Mouse (Mus musculus): ENCODE results near the gene Tmem86b.
A peak's percentile ranks its signal among the peaks of the same experiment; 100 is the strongest.
"Not testable (repeated sequence)": the region's sequence is repeated elsewhere in the genome, so short reads cannot be mapped to it uniquely, and the experiment has no call there.

The Tmem86b gene

GRCm38 (mm10) chr7:4647291-4647690 is 16.1 kb upstream of the Tmem86b start:
- no peak for DNase-seq

GRCm38 (mm10) chr7:4646806-4647205 is 15.6 kb upstream of the Tmem86b start:
- DNase-seq = no peak

- no peak for DNase-seq
These were observed 12.0 kb upstream of the Tmem86b start for GRCm38 (mm10) chr7:4643225-4643624.

GRCm38 (mm10) chr7:4641956-4642355 is 10.7 kb upstream of the Tmem86b start:
- no peak for DNase-seq

GRCm38 (mm10) chr7:4641155-4641554 is 9.9 kb upstream of the Tmem86b start:
- DNase-seq = no peak

DNA sequence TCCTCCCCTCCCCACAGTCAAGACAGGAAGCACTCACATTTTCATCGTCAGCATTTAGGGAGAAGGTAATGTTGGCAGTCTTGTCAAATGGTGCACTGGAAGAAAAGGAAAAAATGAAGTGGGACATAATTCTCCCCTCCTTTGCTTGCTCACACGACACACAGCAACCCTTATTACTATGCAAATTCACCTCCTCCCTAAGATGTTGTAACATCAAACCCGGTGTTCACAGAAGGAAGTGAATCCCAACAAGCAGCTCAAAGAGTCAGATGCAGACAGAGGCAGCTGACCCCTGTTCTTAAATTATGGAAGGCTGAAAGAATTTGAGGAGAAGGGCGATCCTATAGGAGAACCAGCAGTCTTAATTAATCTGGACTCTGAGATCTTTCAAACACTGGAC is 5.0 kb upstream of the Tmem86b start:
- DNase-seq = no peak

GRCm38 (mm10) chr7:4630198-4630597 is 1.0 kb downstream of the Tmem86b start:
- peak; percentile 45 for DNase-seq

GRCm38 (mm10) chr7:4629586-4629985 is 1.6 kb downstream of the Tmem86b start:
- no peak for DNase-seq

GRCm38 (mm10) chr7:4625928-4626327 is 5.3 kb downstream of the Tmem86b start:
- DNase-seq = no peak

GRCm38 (mm10) chr7:4624343-4624742 is 6.9 kb downstream of the Tmem86b start:
- peak; percentile 17 for DNase-seq

GRCm38 (mm10) chr7:4623544-4624189 is 7.6 kb downstream of the Tmem86b start:
- DNase-seq = peak; percentile 65

DNA sequence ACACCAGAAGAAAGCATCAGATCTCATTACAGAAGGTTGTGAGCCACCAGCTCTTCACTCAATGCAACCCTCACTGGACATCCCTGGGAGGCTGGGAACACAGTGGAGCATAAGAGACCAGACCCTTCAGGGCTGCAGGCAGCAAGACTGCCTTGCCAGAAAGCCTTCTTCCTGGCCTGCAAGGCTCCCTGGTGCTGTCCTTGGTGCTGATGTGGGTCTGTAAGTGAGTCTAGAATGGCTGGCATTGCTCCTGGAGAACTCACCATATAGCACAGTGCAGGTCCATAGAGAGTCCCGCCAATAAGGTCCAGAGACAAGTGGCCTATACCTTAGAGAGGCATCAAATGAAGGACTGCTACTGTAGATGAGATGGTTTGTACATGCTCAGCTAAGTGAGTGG is 11.2 kb downstream of the Tmem86b start:
- peak; percentile 19 for DNase-seq

- DNase-seq = no peak
These were observed 17.4 kb downstream of the Tmem86b start for GRCm38 (mm10) chr7:4613740-4614403.

DNA sequence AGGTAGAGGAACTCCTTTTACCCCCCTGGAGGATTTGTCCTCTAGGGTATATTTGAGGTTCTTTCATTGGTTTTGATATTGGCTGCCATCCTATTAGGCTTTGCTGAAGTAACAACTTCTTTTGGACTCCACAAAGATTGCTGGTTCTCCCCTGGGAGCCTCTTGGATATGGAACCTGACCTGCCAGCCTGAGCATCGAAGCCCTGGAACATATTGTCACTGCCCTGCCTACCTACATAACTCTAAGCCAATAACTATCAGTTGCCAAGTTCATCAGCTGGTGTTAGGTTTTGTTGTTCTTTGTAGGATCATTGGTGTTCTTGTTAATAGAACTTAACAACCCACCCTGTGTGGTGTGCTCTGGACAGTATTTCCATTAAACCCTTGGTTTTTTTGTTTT is 18.3 kb downstream of the Tmem86b start:
- no peak for DNase-seq

- no peak for DNase-seq
These were observed 18.8 kb downstream of the Tmem86b start for GRCm38 (mm10) chr7:4612386-4612785.

DNA sequence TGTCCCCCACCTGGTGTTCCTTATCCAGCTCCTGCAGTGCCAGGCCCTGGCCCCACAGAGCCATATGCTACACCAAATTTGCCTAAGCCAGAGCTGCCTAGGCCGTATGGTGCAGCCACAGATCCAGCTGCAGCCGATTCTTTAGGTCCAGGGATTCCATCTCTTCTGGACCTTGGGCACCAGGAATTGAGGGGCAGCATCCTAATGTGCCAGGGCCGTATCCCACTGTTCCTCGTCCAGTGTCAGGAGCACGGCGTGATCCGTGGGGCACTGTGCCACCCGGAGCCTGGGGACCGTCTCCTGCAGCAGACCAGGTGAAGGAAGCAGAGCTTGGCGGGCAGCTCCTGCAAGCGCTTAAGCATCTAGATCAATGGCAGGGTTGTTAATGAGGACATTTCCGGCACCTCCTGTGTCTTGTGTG is 19.3 kb downstream of the Tmem86b start:
- no peak for DNase-seq

GRCm38 (mm10) chr7:4611511-4611910 is 19.7 kb downstream of the Tmem86b start:
- no peak for DNase-seq

DNA sequence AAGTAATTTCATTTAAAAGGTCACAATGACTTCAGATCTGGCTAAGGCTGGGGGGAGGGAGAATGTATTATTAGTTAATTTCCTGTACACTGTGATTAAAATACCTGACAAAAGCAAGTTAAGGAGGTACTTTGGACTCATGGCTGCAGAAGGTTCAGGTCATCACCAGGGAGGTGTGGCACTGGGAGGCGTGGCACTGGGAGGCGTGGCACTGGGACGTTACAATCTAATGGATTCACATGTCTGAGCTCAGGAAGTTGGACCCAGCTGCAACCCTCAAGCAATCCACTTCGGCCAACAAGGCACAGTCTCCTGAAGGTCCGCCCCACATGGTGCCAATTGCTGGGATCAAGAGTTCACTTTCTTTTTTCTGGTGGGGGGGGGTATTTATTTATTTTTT is 23.2 kb downstream of the Tmem86b start:
- DNase-seq = peak; percentile 55

GRCm38 (mm10) chr7:4603873-4604272 is 27.3 kb downstream of the Tmem86b start, which contains the start of gene Ptprh:
Gene Ptprh, minus strand, starts transcription at chr7:4604041.
- DNase-seq = no peak

GRCm38 (mm10) chr7:4602969-4603368 is 28.3 kb downstream of the Tmem86b start:
- no peak for DNase-seq

DNA sequence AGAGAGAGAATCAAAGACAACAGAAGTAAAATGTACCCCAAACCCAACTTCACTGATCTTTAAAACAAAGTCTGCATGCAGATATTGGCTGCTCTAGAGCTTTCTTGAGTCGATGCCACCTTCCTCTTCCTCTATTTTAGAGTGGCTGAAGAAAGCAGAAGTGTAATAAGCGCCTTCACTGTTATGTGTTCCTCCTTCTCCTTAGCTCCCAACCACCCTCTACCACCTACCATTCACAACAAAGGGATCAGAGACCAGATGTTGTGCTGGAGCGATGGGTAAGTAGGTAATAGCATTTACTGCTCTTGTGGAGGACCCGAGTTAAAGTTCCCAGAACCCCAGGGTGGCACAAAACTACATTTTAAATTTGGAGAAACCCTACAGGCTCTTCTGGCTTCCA is 34.2 kb downstream of the Tmem86b start:
- not testable (repeated sequence) for DNase-seq

DNA sequence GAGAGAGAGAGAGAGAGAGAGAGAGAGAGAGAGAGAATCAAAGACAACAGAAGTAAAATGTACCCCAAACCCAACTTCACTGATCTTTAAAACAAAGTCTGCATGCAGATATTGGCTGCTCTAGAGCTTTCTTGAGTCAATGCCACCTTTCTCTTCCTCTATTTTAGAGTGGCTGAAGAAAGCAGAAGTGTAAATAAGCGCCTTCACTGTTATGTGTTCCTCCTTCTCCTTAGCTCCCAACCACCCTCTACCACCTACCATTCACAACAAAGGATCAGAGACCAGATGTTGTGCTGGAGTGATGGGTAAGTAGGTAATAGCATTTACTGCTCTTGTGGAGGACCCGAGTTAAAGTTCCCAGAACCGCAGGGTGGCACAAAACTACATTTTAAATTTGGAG is 49.7 kb downstream of the Tmem86b start:
- DNase-seq = not testable (repeated sequence)

Measured in kidney, adult 18-20 months (tissue).